Mouse (Mus musculus): ENCODE measurements at regions not wholly inside any gene's neighbourhood (a gene's known extent, or its start where the extent isn't known, plus 50 kb on each side); places are given as distances from the start of the nearest gene placed in this dataset.

DNA sequence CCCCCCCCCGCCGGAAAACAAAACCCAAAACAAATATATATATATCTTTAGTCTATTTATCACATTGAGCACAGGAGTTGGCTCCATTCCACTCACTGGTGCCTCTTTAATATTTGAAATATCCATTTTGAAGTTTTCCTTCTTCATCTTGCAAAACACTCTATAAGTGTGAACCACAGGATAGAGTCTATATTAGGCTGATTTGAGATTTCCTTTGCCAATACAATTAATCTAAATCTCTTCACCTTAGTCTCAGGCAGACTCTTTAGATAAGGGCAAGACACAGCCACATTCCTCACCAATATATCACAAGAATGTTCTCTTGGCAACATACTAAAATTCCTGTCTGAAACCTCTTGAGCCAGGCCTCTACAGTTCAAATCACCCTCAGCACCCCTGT lies 282.1 kb upstream of the Mpdz start:
- WGBS, result 91% methylated on average over 2 of the region's 2 CpGs
- H3K4me3 ChIP-seq (replicated peaks), result no peak overlapping the region
- no peak for ATAC-seq (ENCODE audit: low FRiP score)
- no peak overlapping the region for H3K27ac ChIP-seq
- no peak overlapping the region for H3K9ac ChIP-seq
- no peaks in the 10 kb centered on the region for H3K9me3 ChIP-seq
- H3K27me3 ChIP-seq, result no peaks in the 10 kb centered on the region
- H3K4me2 ChIP-seq, result no peak overlapping the region
- H3K36me3 ChIP-seq (replicated peaks), result no peaks in the 10 kb centered on the region
- H3K4me1 ChIP-seq, result peaks cover 20% of the 10 kb centered on the region

DNA sequence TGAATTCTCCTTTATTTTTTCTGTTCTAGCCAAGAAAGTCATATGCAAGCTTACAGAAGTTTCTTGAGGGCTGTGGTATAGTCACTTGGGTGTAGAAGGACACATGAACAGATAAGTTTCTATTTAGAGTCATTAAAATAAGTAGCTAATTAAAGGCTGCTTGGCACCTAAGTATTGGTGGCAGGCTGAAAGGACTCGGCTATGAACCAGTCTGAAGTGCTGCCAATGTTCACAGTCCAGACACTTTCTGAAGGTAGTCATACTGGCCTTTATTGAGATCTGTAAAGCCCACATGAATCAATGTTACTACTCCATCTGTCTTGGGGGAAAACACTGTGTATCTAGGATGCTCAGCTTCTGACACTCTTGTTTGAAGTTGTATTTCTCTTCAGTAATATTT lies 269.8 kb upstream of the Mpdz start:
- 40% methylated on average over 1 of the region's 1 CpGs for WGBS
- Histone ChIP-seq H3K27me3 (no peaks in the 10 kb centered on the region), H3K27ac (no peak overlapping the region), H3K36me3 (replicated peaks) (no peaks in the 10 kb centered on the region), H3K9ac (no peak overlapping the region), H3K4me1 (no peaks in the 10 kb centered on the region), H3K4me3 (replicated peaks) (no peak overlapping the region), H3K4me2 (no peak overlapping the region), H3K9me3 (no peaks in the 10 kb centered on the region)
- no peak for ATAC-seq (ENCODE audit: low FRiP score)

DNA sequence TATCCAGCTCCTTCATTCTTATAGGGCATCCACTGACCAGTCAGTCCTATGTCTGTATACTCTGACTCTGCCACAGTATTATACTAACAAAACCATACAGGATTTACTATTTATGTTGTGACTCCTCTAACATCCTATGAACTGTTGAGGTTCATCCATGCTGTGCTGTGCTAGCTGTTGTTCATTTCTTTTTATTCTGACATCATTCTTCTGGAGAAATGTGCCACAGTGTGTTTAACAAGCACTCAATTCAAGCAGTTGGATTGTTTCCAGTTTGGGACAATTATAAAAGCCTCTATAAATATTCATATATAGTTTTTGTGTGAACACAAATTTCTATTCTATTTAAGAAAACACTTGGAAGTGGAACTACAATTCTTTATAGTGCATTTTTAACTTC lies 252.6 kb upstream of the Mpdz start:
- Histone ChIP-seq H3K4me2 (no peak overlapping the region), H3K36me3 (replicated peaks) (no peaks in the 10 kb centered on the region), H3K9ac (no peak overlapping the region), H3K4me1 (no peaks in the 10 kb centered on the region), H3K27ac (no peak overlapping the region), H3K4me3 (replicated peaks) (no peak overlapping the region), H3K9me3 (no peaks in the 10 kb centered on the region), H3K27me3 (no peaks in the 10 kb centered on the region)
- ATAC-seq (ENCODE audit: low FRiP score), result no peak

DNA sequence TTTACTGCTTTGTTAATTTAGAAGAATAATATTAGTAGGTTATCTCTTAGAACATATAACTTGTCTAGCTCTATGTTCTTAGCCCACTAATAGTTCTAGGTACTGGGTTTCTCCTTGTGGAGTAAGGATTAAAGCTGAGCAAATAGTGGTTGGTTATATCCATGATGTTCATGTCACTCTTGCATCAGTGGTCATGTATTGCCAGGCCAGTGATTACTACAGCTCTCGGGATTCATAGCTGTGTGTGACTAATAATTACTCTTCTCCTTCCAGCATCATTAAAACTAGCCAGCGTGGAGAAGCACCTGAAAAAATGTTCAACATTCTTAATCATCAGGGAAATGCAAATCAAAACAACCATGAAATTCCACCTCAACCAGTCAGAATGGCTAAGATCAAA lies 234.6 kb upstream of the Mpdz start:
- H3K4me2 ChIP-seq, result no peak overlapping the region
- no peaks in the 10 kb centered on the region for H3K4me1 ChIP-seq
- WGBS, result 85% methylated on average over 2 of the region's 2 CpGs
- no peak overlapping the region for H3K9ac ChIP-seq
- H3K4me3 ChIP-seq (replicated peaks), result no peak overlapping the region
- H3K27me3 ChIP-seq, result no peaks in the 10 kb centered on the region
- no peak for ATAC-seq (ENCODE audit: low FRiP score)
- H3K9me3 ChIP-seq, result no peaks in the 10 kb centered on the region
- H3K36me3 ChIP-seq (replicated peaks), result no peaks in the 10 kb centered on the region
- no peak overlapping the region for H3K27ac ChIP-seq

DNA sequence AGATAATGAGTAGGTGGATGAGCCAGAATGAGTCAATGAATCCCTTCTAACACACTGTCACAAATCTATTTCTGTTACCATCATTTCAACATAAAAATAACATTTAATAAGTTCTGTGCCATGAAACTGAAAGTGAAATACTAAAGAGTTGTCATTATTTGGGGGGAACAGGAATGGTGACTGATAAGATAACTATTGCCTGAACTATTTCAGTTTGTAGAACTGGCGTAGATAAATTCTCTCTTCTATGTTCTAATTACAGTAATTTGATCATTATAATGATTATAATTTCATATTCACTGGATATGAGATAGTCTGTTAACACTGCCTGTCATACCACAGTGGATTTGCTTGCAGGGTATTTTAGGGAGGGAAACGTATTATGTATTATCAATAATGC lies 232.3 kb upstream of the Mpdz start:
- no peaks in the 10 kb centered on the region for H3K36me3 ChIP-seq (replicated peaks)
- H3K9me3 ChIP-seq, result no peaks in the 10 kb centered on the region
- H3K9ac ChIP-seq, result no peak overlapping the region
- H3K4me2 ChIP-seq, result no peak overlapping the region
- H3K4me1 ChIP-seq, result no peaks in the 10 kb centered on the region
- 85% methylated on average over 2 of the region's 2 CpGs for WGBS
- no peaks in the 10 kb centered on the region for H3K27me3 ChIP-seq
- H3K4me3 ChIP-seq (replicated peaks), result no peak overlapping the region
- ATAC-seq (ENCODE audit: low FRiP score), result no peak
- H3K27ac ChIP-seq, result no peak overlapping the region

DNA sequence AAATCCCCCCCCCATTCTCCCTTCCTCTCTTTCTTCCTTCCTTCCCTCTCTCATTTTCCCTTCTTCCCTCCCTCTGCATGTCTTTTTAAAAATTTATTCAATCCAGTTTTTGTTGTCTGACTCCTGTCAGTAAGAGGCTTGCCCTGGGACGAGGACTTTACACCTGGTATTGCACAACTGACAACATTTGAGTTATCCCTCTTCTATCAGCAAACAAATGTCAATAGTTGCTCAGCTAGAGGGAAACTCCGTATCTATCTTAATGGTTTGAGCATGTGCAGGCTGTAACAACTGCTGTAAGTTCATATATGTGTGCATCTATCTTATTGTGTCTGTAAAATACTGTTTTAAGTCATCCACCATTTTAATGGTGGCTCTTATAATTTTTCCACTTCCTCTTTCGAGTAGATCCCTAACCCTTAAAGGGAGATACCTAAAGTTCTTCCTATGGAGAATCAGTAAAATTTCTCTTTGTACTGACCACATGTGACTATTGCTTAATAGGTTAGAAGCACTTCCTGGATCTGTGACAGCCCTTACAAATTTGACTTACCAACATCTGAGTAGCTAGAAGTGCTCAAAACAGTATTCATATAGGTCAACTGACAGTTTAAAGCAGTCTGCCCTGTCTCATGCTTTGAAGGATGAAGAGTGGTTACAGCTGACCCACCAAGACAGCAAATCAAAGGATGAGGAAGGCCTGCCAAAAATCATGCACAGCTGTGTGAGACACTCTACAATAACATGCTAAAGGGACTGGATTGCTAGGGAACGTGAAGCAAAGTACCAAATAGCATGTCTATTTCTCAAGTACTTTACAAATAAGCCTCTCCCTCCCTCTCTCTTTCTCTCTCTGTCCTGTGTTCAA lies 231.0 kb upstream of the Mpdz start:
- Histone ChIP-seq H3K4me2 (no peak overlapping the region), H3K27ac (no peak overlapping the region), H3K4me1 (peaks cover 6% of the 10 kb centered on the region), H3K4me3 (replicated peaks) (no peak overlapping the region), H3K27me3 (no peaks in the 10 kb centered on the region), H3K9me3 (no peaks in the 10 kb centered on the region), H3K9ac (no peak overlapping the region), H3K36me3 (replicated peaks) (no peaks in the 10 kb centered on the region)
- no peak for ATAC-seq (ENCODE audit: low FRiP score)
- WGBS, result 80% methylated on average over 4 of the region's 4 CpGs

DNA sequence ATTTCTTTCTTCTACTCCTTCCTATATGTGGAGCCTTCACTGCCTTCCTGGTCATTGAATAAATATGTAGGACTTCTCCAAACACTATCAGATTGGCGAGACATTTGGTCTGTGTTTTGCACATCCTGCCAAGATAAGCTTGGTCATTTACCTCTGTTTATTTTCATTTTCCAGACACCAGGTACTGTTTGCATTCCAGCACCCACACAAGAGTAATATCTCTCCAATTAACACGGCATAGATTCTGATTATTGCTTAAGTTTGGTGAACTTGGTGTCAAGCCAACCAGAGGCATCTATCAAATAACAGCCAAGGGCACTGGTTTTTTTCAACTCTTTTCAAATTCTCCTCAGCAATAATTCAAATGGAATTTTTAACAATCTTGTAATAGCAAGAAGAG lies 229.4 kb upstream of the Mpdz start:
- Histone ChIP-seq H3K9ac (no peak overlapping the region), H3K4me1 (peaks cover 6% of the 10 kb centered on the region), H3K27me3 (no peaks in the 10 kb centered on the region), H3K4me3 (replicated peaks) (no peak overlapping the region), H3K27ac (no peak overlapping the region), H3K4me2 (no peak overlapping the region), H3K36me3 (replicated peaks) (no peaks in the 10 kb centered on the region), H3K9me3 (no peaks in the 10 kb centered on the region)
- 78% methylated on average over 2 of the region's 2 CpGs for WGBS
- no peak for ATAC-seq (ENCODE audit: low FRiP score)

DNA sequence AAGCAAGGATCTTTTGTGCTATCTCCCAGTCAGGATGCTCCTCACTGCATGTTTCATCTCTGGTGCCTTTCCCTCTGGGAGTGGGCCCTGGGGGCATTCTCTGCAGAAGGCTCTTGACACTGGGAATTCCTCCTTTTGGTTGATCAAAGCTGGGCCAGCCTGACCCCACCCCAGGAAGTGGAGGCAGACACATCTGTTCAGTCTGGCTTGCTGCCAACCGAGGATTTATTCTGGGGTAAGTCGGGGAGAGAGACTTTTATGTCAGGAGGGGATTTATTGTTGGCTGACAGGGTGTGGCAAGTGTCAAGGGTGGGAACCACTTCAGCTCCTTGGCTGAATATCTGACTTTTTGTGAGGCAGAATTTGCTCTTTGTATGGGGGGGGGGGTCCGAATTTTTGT lies 226.6 kb upstream of the Mpdz start:
- no peaks in the 10 kb centered on the region for H3K27me3 ChIP-seq
- no peaks in the 10 kb centered on the region for H3K9me3 ChIP-seq
- H3K36me3 ChIP-seq (replicated peaks), result no peaks in the 10 kb centered on the region
- no peak overlapping the region for H3K4me2 ChIP-seq
- no peak overlapping the region for H3K27ac ChIP-seq
- no peak overlapping the region for H3K4me3 ChIP-seq (replicated peaks)
- H3K9ac ChIP-seq, result no peak overlapping the region
- ATAC-seq (ENCODE audit: low FRiP score), result peak; percentile 63
- WGBS, result 41% methylated on average over 3 of the region's 3 CpGs
- H3K4me1 ChIP-seq, result peaks cover 6% of the 10 kb centered on the region

DNA sequence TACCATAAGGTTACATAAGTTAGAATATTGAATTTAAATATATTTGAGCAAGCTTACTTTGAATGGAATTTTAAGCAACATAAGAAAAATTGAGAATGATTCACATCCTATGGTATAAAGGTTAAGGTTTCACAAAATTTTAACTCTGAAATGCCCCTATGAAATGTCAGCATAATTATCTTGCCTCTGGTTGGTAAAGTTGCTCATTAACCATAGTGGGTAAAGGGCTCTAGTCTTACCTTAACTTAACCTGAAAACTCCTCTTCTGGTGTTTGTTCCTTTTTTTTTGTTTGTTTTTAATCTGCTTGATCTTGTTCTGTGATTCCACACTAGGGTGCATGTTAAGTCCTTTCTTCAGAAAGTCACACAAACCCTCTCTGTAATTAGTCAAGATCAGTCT lies 218.5 kb upstream of the Mpdz start:
- 0 out of 2 replicates have a peak, but pooled peaks cover 3% of the 10 kb centered on the region for H3K9me3 ChIP-seq
- no peak overlapping the region for H3K4me2 ChIP-seq
- H3K4me3 ChIP-seq (replicated peaks), result no peak overlapping the region
- H3K27me3 ChIP-seq, result no peaks in the 10 kb centered on the region
- no peak overlapping the region for H3K27ac ChIP-seq
- no peak overlapping the region for H3K9ac ChIP-seq
- no peak for ATAC-seq (ENCODE audit: low FRiP score)
- H3K4me1 ChIP-seq, result no peaks in the 10 kb centered on the region
- H3K36me3 ChIP-seq (replicated peaks), result no peaks in the 10 kb centered on the region

DNA sequence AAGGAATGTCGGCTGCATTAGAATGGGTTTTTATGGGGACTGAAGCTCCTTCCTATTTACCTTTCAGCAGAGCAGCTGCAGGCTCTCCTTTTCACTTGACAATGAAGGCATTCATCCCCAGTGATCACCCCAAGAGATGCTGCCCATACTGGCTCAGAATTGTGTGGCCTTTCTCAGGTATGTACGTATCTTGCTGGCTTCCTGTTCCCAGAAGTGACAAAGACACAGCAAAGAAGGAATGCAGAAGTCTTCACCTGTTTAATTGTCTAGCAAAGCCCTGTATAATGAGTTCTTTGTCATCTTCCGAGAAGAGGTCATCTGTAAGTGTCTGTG lies 185.8 kb upstream of the Mpdz start:
- 62% methylated on average over 3 of the region's 3 CpGs for WGBS
- Histone ChIP-seq H3K4me3 (replicated peaks) (no peak overlapping the region), H3K27me3 (no peaks in the 10 kb centered on the region), H3K9ac (no peak overlapping the region), H3K36me3 (replicated peaks) (no peaks in the 10 kb centered on the region), H3K27ac (no peak overlapping the region), H3K9me3 (no peaks in the 10 kb centered on the region), H3K4me1 (no peaks in the 10 kb centered on the region), H3K4me2 (no peak overlapping the region)
- no peak for ATAC-seq (ENCODE audit: low FRiP score)

DNA sequence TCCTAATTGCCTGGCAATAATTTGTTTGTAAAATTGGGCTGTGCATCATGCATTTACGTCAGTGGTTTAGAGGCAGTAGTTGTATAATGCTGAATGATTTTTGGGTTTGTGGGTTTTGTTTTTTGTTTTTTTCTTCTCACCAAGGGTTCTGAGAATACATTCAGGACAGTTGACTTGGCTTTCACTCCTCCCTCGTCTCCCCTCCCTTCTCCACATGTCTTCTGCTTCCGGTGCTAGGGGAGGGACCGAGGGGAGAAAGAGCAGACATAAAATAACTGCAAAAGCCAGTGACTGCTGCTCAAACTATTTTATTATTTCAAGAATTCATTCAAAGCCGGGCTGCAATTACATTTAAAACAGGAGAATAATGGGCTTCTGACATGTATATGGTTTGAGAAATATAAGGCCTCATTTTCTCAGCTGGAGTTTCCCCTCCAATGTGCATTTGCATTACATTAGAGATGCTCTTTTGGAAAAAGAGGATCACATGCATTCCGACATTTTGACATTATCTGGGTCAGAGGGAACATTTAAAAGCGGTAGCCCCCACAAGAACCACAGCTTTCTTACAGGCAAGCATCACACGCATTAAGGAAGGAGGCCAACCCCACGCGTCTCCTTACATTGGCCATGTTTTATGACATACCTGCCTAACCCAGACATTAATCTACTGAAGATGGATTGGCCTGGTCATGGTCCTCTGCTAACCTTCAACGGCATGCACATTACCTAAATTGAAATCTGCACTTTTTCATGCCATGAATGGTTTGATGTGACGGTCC lies 185.3 kb upstream of the Mpdz start:
- no peak overlapping the region for H3K9ac ChIP-seq
- H3K4me2 ChIP-seq, result no peak overlapping the region
- H3K36me3 ChIP-seq (replicated peaks), result no peaks in the 10 kb centered on the region
- no peaks in the 10 kb centered on the region for H3K27me3 ChIP-seq
- no peak overlapping the region for H3K4me3 ChIP-seq (replicated peaks)
- ATAC-seq (ENCODE audit: low FRiP score), result 0 out of 2 replicates have a peak, but pooled peaks have one; percentile 36
- H3K4me1 ChIP-seq, result no peaks in the 10 kb centered on the region
- no peaks in the 10 kb centered on the region for H3K9me3 ChIP-seq
- no peak overlapping the region for H3K27ac ChIP-seq
- 73% methylated on average over 12 of the region's 12 CpGs for WGBS

DNA sequence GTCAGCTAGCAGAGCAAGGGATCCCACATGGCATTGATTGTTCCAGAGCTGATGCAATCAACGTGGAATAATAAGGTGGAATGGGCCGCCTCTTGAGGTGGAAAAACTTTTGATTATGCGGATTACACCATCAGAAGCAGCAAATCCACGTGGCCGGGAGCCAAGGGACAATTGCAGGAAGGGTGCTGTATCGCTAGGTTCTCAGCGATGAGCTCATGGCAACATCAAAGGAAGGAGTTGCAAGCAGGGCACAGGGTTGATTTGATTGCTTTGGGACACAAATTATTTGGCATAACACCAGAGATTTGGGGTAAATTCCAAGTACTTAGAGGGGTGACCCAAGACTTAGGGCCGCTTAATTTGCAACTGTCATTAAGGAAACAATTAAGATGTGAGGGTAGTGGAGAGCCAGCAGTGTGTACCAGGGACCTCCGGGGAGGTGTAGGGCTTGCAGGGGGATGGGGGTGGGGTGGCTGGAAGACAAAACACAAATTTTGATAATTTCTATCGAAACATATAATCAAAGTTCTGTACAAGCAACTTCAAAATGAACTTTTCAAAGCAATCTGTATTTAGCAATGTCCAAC lies 182.8 kb upstream of the Mpdz start:
- Histone ChIP-seq H3K9ac (no peak overlapping the region), H3K27me3 (no peaks in the 10 kb centered on the region), H3K27ac (no peak overlapping the region), H3K4me1 (no peaks in the 10 kb centered on the region), H3K36me3 (replicated peaks) (no peaks in the 10 kb centered on the region), H3K4me3 (replicated peaks) (no peak overlapping the region), H3K9me3 (no peaks in the 10 kb centered on the region), H3K4me2 (no peak overlapping the region)
- 50% methylated on average over 10 of the region's 10 CpGs for WGBS
- peak; percentile 88; the same call in 1 of the 2 replicates for ATAC-seq (ENCODE audit: low FRiP score)

DNA sequence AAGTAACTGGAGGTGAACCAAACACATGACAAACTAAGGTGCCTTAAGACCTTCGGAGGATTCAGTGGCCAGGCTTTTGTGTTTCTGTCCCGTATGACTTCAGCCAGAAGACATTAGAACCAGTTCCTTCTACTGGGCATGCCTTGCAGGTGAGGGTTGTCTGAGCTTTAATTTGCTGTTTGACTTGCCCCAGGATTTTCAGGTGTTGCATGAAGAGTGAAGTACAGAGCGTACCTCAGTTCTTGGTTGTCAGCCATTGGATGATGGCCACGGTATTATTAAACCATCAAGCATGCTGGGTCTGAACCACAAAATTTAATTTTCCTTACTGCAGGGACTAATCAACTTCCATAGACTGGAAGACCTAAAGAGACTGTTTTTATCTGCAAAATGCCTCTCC lies 181.5 kb upstream of the Mpdz start:
- Histone ChIP-seq H3K9me3 (no peaks in the 10 kb centered on the region), H3K4me3 (replicated peaks) (no peak overlapping the region), H3K4me1 (no peaks in the 10 kb centered on the region), H3K27ac (no peak overlapping the region), H3K4me2 (no peak overlapping the region), H3K36me3 (replicated peaks) (no peaks in the 10 kb centered on the region), H3K27me3 (no peaks in the 10 kb centered on the region), H3K9ac (no peak overlapping the region)
- ATAC-seq (ENCODE audit: low FRiP score), result no peak
- WGBS, result 91% methylated on average over 4 of the region's 4 CpGs

Data from forebrain, embryonic 12.5 days (tissue).